Mouse (Mus musculus): Measurements from ENCODE around the gene Btbd35f1.
"Not testable (repeated sequence)": the region's sequence is repeated elsewhere in the genome, so short reads cannot be mapped to it uniquely, and the experiment has no call there.

The Btbd35f1 gene

GRCm38 (mm10) chrX:32559755-32560154 lies at the start of gene Btbd35f1:
Btbd35f1 (plus strand) TSS chrX:32560055.
- DNase-seq = not testable (repeated sequence)

- DNase-seq = not testable (repeated sequence)
Measured at GRCm38 (mm10) chrX:32590878-32591542, 31.2 kb downstream of the Btbd35f1 start.

DNA sequence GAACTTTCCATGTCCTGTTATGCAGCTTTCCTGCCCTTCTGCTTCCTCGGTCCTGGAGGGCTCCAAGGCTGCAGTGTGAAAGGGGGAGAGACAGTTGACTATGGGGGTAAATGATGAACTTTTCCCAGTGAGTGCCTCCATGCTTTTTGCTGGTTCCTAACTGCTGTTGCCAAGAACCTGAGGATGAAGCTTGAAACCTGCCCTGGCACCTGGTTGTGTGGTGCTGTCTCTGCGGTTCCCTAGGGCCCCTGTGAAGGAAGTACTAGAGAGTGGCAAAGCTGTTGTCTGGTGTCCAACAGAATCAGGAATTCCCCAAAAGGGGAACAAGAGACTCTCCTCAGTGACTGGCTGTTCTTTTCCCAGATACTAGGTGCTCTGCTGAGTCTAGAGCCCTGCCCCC lies 41.2 kb downstream of the Btbd35f1 start:
- DNase-seq = not testable (repeated sequence)

- DNase-seq = not testable (repeated sequence)
Measured at GRCm38 (mm10) chrX:32601425-32601824, 41.6 kb downstream of the Btbd35f1 start.

Data from cerebellum, postnatal 36 days (tissue).